Mouse (Mus musculus) neural tube, embryonic 11.5 days (tissue): ENCODE measurements around the gene Neurod2. TPM values are rescaled to one million over a fixed set of nuclear protein-coding genes. Genes with fewer than 3 reads are reported as not detected.

ENCODE experiments used
- ATAC-seq: fragments of 200-750 bp; cut with Nextera tagmentation; 2 replicates; pipeline ENCODE4 v1.8.0; 2017; ENCODE audit warnings: moderate number of reproducible peaks, mild to moderate bottlenecking, moderate TSS enrichment, moderate library complexity; ENCODE audit not compliant: insufficient read depth, low FRiP score, low TSS enrichment
- DNase-seq: peaks from one replicate; pipeline ENCODE4 v3.0.0-alpha.2; 2015; ENCODE audit warnings: low spot score
- H3K27ac ChIP-seq: fragments of 300-500 bp; sonication (generic); 2 replicates; pipeline ENCODE4 v1.5.1; 2014; ENCODE audit warnings: low read depth, mild to moderate bottlenecking, low read length
- H3K27me3 ChIP-seq: fragments of 300-500 bp; sonication (generic); 2 replicates; pipeline ENCODE4 v1.6.1; 2014; ENCODE audit warnings: mild to moderate bottlenecking, low read length, mixed read lengths; ENCODE audit not compliant: control insufficient read depth, insufficient read depth
- H3K36me3 ChIP-seq: fragments of 300-500 bp; sonication (generic); 2 replicates; pipeline ENCODE4 v1.6.1; 2014; ENCODE audit warnings: mild to moderate bottlenecking, low read length, moderate library complexity, mixed read lengths; ENCODE audit not compliant: control insufficient read depth, insufficient read depth
- H3K4me1 ChIP-seq: fragments of 300-500 bp; sonication (generic); 2 replicates; pipeline ENCODE4 v1.6.1; 2014; ENCODE audit warnings: low read length, mixed read lengths; ENCODE audit not compliant: control insufficient read depth, insufficient read depth
- H3K4me2 ChIP-seq: fragments of 300-500 bp; sonication (generic); 2 replicates; pipeline ENCODE4 v1.6.1; 2014; ENCODE audit warnings: low read depth, mild to moderate bottlenecking, moderate library complexity
- H3K4me3 ChIP-seq: fragments of 300-500 bp; sonication (generic); 2 replicates; pipeline ENCODE4 v1.5.1; 2014; ENCODE audit warnings: low read depth, low read length
- H3K9ac ChIP-seq: fragments of 300-500 bp; sonication (generic); 2 replicates; pipeline ENCODE4 v1.6.1; 2014; ENCODE audit warnings: mild to moderate bottlenecking, low read length
- H3K9me3 ChIP-seq: fragments of 300-500 bp; sonication (generic); 2 replicates; pipeline ENCODE4 v1.6.1; 2016; ENCODE audit warnings: low read length; ENCODE audit not compliant: control insufficient read depth
- WGBS: fragments of 180-500 bp; shearing (Covaris S2); extraction: QIAGEN DNeasy Blood & Tissue Kit; methylation state at CpG from one replicate; pipeline ENCODE4 v1.1.7; 2014; 5-methylcytosine and 5-hydroxymethylcytosine counted together
- polyA plus RNA-seq: library from polyadenylated mRNA; unstranded; fragments of >200 nt; fragmentation: Nextera tagmentation; extraction: Ambion mirVana; gene quantifications from 2 replicates; pipeline ENCODE4 v1.2.1, GENCODE M21; 2014

Neurod2 gene
- polyA plus RNA-seq, 1 experiment from 2014 or later, result 1.2 TPM

GRCm38 (mm10) chr11:98319544-98319943 lies 9.9 kb downstream of the Neurod2 start:
- Histone ChIP-seq H3K4me2 (no peak overlapping the region), H3K9ac (no peak overlapping the region), H3K4me3 (no peak overlapping the region), H3K4me1 (no peaks in the 10 kb centered on the region), H3K9me3 (no peaks in the 10 kb centered on the region), H3K36me3 (no peaks in the 10 kb centered on the region), H3K27ac (no peak overlapping the region), H3K27me3 (peaks cover 96% of the 10 kb centered on the region)
- ATAC-seq (no peak), DNase-seq (peak; percentile 9)
- 8% methylated on average over 4 of the region's 4 CpGs for WGBS

GRCm38 (mm10) chr11:98319120-98319519 lies 10.3 kb downstream of the Neurod2 start:
- Histone ChIP-seq H3K9me3 (no peaks in the 10 kb centered on the region), H3K27me3 (peaks cover 94% of the 10 kb centered on the region), H3K4me3 (no peak overlapping the region), H3K36me3 (no peaks in the 10 kb centered on the region), H3K4me2 (no peak overlapping the region), H3K9ac (no peak overlapping the region), H3K4me1 (no peaks in the 10 kb centered on the region), H3K27ac (no peak overlapping the region)
- ATAC-seq (no peak), DNase-seq (peak; percentile 9)
- 3% methylated on average over 15 of the region's 15 CpGs for WGBS

GRCm38 (mm10) chr11:98318421-98319116 lies 10.9 kb downstream of the Neurod2 start:
- Histone ChIP-seq H3K9ac (no peak overlapping the region), H3K27me3 (peaks cover 93% of the 10 kb centered on the region), H3K9me3 (no peaks in the 10 kb centered on the region), H3K4me3 (no peak overlapping the region), H3K4me2 (no peak overlapping the region), H3K36me3 (no peaks in the 10 kb centered on the region), H3K4me1 (no peaks in the 10 kb centered on the region), H3K27ac (no peak overlapping the region)
- 0% methylated on average over 14 of the region's 14 CpGs for WGBS
- DNase-seq (peak; percentile 13), ATAC-seq (no peak)

- Histone ChIP-seq H3K36me3 (no peaks in the 10 kb centered on the region), H3K4me1 (no peaks in the 10 kb centered on the region), H3K27me3 (peaks cover 88% of the 10 kb centered on the region), H3K9ac (no peak overlapping the region), H3K4me3 (no peak overlapping the region), H3K4me2 (no peak overlapping the region), H3K9me3 (no peaks in the 10 kb centered on the region), H3K27ac (no peak overlapping the region)
- peak; percentile 10 for DNase-seq
- 3% methylated on average over 7 of the region's 7 CpGs for WGBS
- no peak for ATAC-seq
These were observed 12.0 kb downstream of the Neurod2 start for GRCm38 (mm10) chr11:98317479-98317878.

- no peak for ATAC-seq
- WGBS, result 1% methylated on average over 22 of the region's 26 CpGs
- peak; percentile 75 for DNase-seq
- Histone ChIP-seq H3K4me3 (no peak overlapping the region), H3K27me3 (peaks cover 52% of the 10 kb centered on the region), H3K9ac (no peak overlapping the region), H3K4me2 (no peak overlapping the region), H3K9me3 (no peaks in the 10 kb centered on the region), H3K4me1 (no peaks in the 10 kb centered on the region), H3K36me3 (no peaks in the 10 kb centered on the region), H3K27ac (no peak overlapping the region)
These were observed 15.6 kb downstream of the Neurod2 start for GRCm38 (mm10) chr11:98313790-98314323.

GRCm38 (mm10) chr11:98298484-98299205 lies 30.8 kb downstream of the Neurod2 start:
- DNase-seq (no peak), ATAC-seq (no peak)
- 5% methylated on average over 10 of the region's 10 CpGs for whole genome bisulfite sequencing
- no peak overlapping the region for H3K27ac ChIP-seq
- H3K9me3 ChIP-seq, result no peaks in the 10 kb centered on the region
- no peak overlapping the region for H3K4me2 ChIP-seq
- no peak overlapping the region for H3K4me3 ChIP-seq
- H3K36me3 ChIP-seq, result no peaks in the 10 kb centered on the region
- no peak overlapping the region for H3K9ac ChIP-seq
- peaks cover 25% of the 10 kb centered on the region for H3K27me3 ChIP-seq
- H3K4me1 ChIP-seq, result peaks cover 19% of the 10 kb centered on the region

GRCm38 (mm10) chr11:98297778-98298177 lies 31.7 kb downstream of the Neurod2 start:
- DNase-seq, result no peak
- peaks cover 19% of the 10 kb centered on the region for H3K4me1 ChIP-seq
- H3K9ac ChIP-seq, result no peak overlapping the region
- peaks cover 25% of the 10 kb centered on the region for H3K27me3 ChIP-seq
- WGBS, result 12% methylated on average over 7 of the region's 7 CpGs
- H3K4me3 ChIP-seq, result no peak overlapping the region
- no peak overlapping the region for H3K4me2 ChIP-seq
- no peak overlapping the region for H3K27ac ChIP-seq
- H3K9me3 ChIP-seq, result no peaks in the 10 kb centered on the region
- ATAC-seq, result no peak
- no peaks in the 10 kb centered on the region for H3K36me3 ChIP-seq

- H3K9me3 ChIP-seq, result no peaks in the 10 kb centered on the region
- WGBS, result 57% methylated on average over 2 of the region's 2 CpGs
- no peak overlapping the region for H3K9ac ChIP-seq
- H3K27ac ChIP-seq, result no peak overlapping the region
- no peak for ATAC-seq
- H3K27me3 ChIP-seq, result peaks cover 25% of the 10 kb centered on the region
- H3K4me2 ChIP-seq, result no peak overlapping the region
- DNase-seq, result no peak
- H3K4me1 ChIP-seq, result peaks cover 19% of the 10 kb centered on the region
- no peaks in the 10 kb centered on the region for H3K36me3 ChIP-seq
- H3K4me3 ChIP-seq, result no peak overlapping the region
These were observed 32.5 kb downstream of the Neurod2 start for GRCm38 (mm10) chr11:98296916-98297315.
